In genomic region chr7:99537183-99537756, GRCm38 (mm10) we compare ENCODE assay signal across 8 mouse cellular contexts. TPM values are rescaled to one million over a fixed set of nuclear protein-coding genes. Genes with fewer than 3 reads are reported as not detected.
DNase-seq lines count a peak whose midpoint lies in the region; ATAC-seq and TF ChIP-seq lines count a peak whose summit lies in the region.

No protein-coding gene starts in this region.

- peaks cover 58% of the 10 kb centered on the region for H3K4me1 ChIP-seq in embryonic facial prominence, embryonic 13.5 days
- H3K4me1 ChIP-seq in intestine, embryonic 14.5 days (replicated peaks; ENCODE audit: control insufficient read depth, insufficient read depth, low read length): peaks cover 54% of the 10 kb centered on the region
- peaks cover 77% of the 10 kb centered on the region for H3K4me1 ChIP-seq in neural tube, embryonic 13.5 days (replicated peaks)

- no peak for DNase-seq in left cerebral cortex, adult 2 months (ENCODE audit: extremely low spot score in 1 of 2, low spot score in 2 of 2)
- DNase-seq in left cerebral cortex, postnatal 36 days (ENCODE audit: low spot score in 2 of 2): no peak
- DNase-seq in intestine, embryonic 14.5 days (ENCODE audit: low spot score): no peak
- DNase-seq in thymus, postnatal 0 days (ENCODE audit: low spot score): no peak
- no peak for DNase-seq in kidney, adult 8-10 months
- no peak for DNase-seq in cerebellum, postnatal 10 days

- H3K4me2 ChIP-seq in embryonic facial prominence, embryonic 13.5 days: peak overlapping the region; percentile 76
- peak overlapping the region; percentile 84 for H3K4me2 ChIP-seq in intestine, embryonic 14.5 days (ENCODE audit: low read length)
- H3K4me2 ChIP-seq in neural tube, embryonic 13.5 days: peak overlapping the region; percentile 81

- peak overlapping the region; percentile 54 for H3K4me3 ChIP-seq in left cerebral cortex, adult 2 months
- H3K4me3 ChIP-seq in embryonic facial prominence, embryonic 13.5 days: no peak overlapping the region
- no peak overlapping the region for H3K4me3 ChIP-seq in intestine, embryonic 14.5 days (ENCODE audit: low read depth, low read length)
- peak overlapping the region; percentile 77 for H3K4me3 ChIP-seq in neural tube, embryonic 13.5 days

- peak overlapping the region; percentile 98 for H3K27ac ChIP-seq in left cerebral cortex, adult 2 months
- no peak overlapping the region for H3K27ac ChIP-seq in embryonic facial prominence, embryonic 13.5 days
- no peak overlapping the region for H3K27ac ChIP-seq in intestine, embryonic 14.5 days (ENCODE audit: low read depth)
- peak overlapping the region; percentile 23; the same call in 1 of the 2 replicates for H3K27ac ChIP-seq in neural tube, embryonic 13.5 days (replicated peaks)

- no peak for ATAC-seq in embryonic facial prominence, embryonic 13.5 days (ENCODE audit: insufficient number of reproducible peaks, insufficient read depth, low FRiP score, low TSS enrichment, low read depth)
- ATAC-seq in intestine, embryonic 14.5 days (replicated peaks; ENCODE audit: low FRiP score, low TSS enrichment, low read depth): no peak
- no peak for ATAC-seq in neural tube, embryonic 13.5 days (ENCODE audit: low read depth)

- intact Hi-C loops in left cerebral cortex, adult 2 months (cut with DNase I): no loop called here
- intact Hi-C loops in left cerebral cortex, postnatal 36 days (cut with DNase I): loop anchor here (5.0 kb wide), 1 partner anchor 35 kb away; no protein-coding TSS in a partner anchor

- 40% methylated on average over 5 of the region's 5 CpGs for WGBS in embryonic facial prominence, embryonic 13.5 days
- 63% methylated on average over 5 of the region's 5 CpGs for WGBS in intestine, embryonic 14.5 days
- WGBS in neural tube, embryonic 13.5 days: 41% methylated on average over 5 of the region's 5 CpGs

- no peaks in the 10 kb centered on the region for H3K36me3 ChIP-seq in embryonic facial prominence, embryonic 13.5 days
- no peaks in the 10 kb centered on the region for H3K36me3 ChIP-seq in intestine, embryonic 14.5 days (ENCODE audit: control insufficient read depth, insufficient read depth, low read length)
- no peaks in the 10 kb centered on the region for H3K36me3 ChIP-seq in neural tube, embryonic 13.5 days

- no peaks in the 10 kb centered on the region for H3K9me3 ChIP-seq in embryonic facial prominence, embryonic 13.5 days
- no peaks in the 10 kb centered on the region for H3K9me3 ChIP-seq in intestine, embryonic 14.5 days (ENCODE audit: control insufficient read depth, low read length)
- H3K9me3 ChIP-seq in neural tube, embryonic 13.5 days: no peaks in the 10 kb centered on the region

- no peak for TF ChIP-seq CTCF in left cerebral cortex, adult 2 months (IDR thresholded peaks at IDR 0.05)

- H3K27me3 ChIP-seq in embryonic facial prominence, embryonic 13.5 days: no peaks in the 10 kb centered on the region
- no peaks in the 10 kb centered on the region for H3K27me3 ChIP-seq in intestine, embryonic 14.5 days (replicated peaks; ENCODE audit: control insufficient read depth, insufficient read depth, low read length)
- H3K27me3 ChIP-seq in neural tube, embryonic 13.5 days: no peaks in the 10 kb centered on the region

- peak overlapping the region; percentile 1; the same call in 1 of the 2 replicates for H3K9ac ChIP-seq in embryonic facial prominence, embryonic 13.5 days
- H3K9ac ChIP-seq in intestine, embryonic 14.5 days (ENCODE audit: low read length): no peak overlapping the region
- peak overlapping the region; percentile 95 for H3K9ac ChIP-seq in neural tube, embryonic 13.5 days

RNA-seq across cellular contexts. Expression of gene Arrb1, which starts 2.0 kb away (rescaled TPM):
- total RNA-seq in left cerebral cortex, adult 2 months (2021): 100 to 1,000 TPM; 193 to 197 TPM
- total RNA-seq in left cerebral cortex, postnatal 36 days (2021): 100 to 1,000 TPM; 189 to 196 TPM
- polyA plus RNA-seq in embryonic facial prominence, embryonic 13.5 days (2015; fragmentation: Nextera tagmentation; extraction: Ambion mirVana): 6.3 and 9.7 TPM in 2 replicates
- 5.3 and 6.1 TPM in 2 replicates for polyA plus RNA-seq in intestine, embryonic 14.5 days (2014; fragmentation: Nextera tagmentation; extraction: Ambion mirVana)
- 15.9 and 16.2 TPM in 2 replicates for polyA plus RNA-seq in neural tube, embryonic 13.5 days (2015; fragmentation: Nextera tagmentation; extraction: Ambion mirVana)
- 4.6 and 5.2 TPM in 2 replicates for polyA plus RNA-seq in thymus, postnatal 0 days (2015; fragmentation: Nextera tagmentation; extraction: Ambion mirVana)

RNA-seq across cellular contexts. Expression of gene Rps3, which starts 53.7 kb away (rescaled TPM):
- total RNA-seq in left cerebral cortex, adult 2 months (2021): 100 to 1,000 TPM; 223 to 241 TPM
- 100 to 1,000 TPM; 215 to 261 TPM for total RNA-seq in left cerebral cortex, postnatal 36 days (2021)
- 814 and 862 TPM in 2 replicates for polyA plus RNA-seq in embryonic facial prominence, embryonic 13.5 days (2015; fragmentation: Nextera tagmentation; extraction: Ambion mirVana)
- polyA plus RNA-seq in intestine, embryonic 14.5 days (2014; fragmentation: Nextera tagmentation; extraction: Ambion mirVana): 963 and 1,042 TPM in 2 replicates
- 514 and 540 TPM in 2 replicates for polyA plus RNA-seq in neural tube, embryonic 13.5 days (2015; fragmentation: Nextera tagmentation; extraction: Ambion mirVana)
- polyA plus RNA-seq in thymus, postnatal 0 days (2015; fragmentation: Nextera tagmentation; extraction: Ambion mirVana): 1,054 and 1,103 TPM in 2 replicates

Comparison
In these comparisons a context has a peak if more than half of its experiments do, and no peak if none do; other contexts are left out.
1. H3K27ac ChIP-seq: peak in left cerebral cortex, adult 2 months (single experiment) and neural tube, embryonic 13.5 days (single experiment); none in embryonic facial prominence, embryonic 13.5 days (single experiment) and intestine, embryonic 14.5 days (single experiment).
2. H3K4me3 ChIP-seq: peak in left cerebral cortex, adult 2 months (single experiment) and neural tube, embryonic 13.5 days (single experiment); none in embryonic facial prominence, embryonic 13.5 days (single experiment) and intestine, embryonic 14.5 days (single experiment).
3. Peak in every context shown above with its lines, with median percentiles within 50 percentile points of each other: H3K4me2 ChIP-seq.